Mouse (Mus musculus): ENCODE results near the gene Izumo4. TPM values are rescaled to one million over a fixed set of nuclear protein-coding genes. Genes with fewer than 3 reads are reported as not detected.

The Izumo4 gene
- polyA plus RNA-seq, 1 experiment from 2014 or later: 28.0 TPM

DNA sequence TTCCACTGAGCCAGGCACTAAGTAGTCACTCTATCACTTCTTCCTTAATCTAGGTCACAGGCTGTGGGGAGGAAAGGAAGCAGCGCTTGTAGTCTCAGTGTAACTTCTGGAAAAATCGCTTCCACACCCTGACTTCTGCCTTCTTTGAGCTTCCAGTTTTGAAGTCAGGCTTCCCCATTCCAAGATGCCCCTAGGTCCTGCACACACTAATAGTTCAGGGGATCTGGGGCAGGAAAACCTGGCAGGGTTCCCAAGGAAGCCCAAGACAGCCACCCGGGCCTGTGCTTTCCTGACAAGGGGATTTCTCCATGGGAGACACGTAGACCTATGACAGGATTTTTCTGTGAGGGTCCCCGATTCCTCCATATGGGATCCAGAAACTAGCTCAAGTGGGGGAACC is 39.2 kb downstream of the Izumo4 start:
- H3K27ac ChIP-seq (replicated peaks): peak overlapping the region; percentile 3; the same call in 1 of the 2 replicates
- peak overlapping the region; percentile 96 for H3K4me3 ChIP-seq (replicated peaks)
- H3K4me1 ChIP-seq: peaks cover 36% of the 10 kb centered on the region
- H3K27me3 ChIP-seq: no peaks in the 10 kb centered on the region
- H3K36me3 ChIP-seq: peaks cover 4% of the 10 kb centered on the region; the same call in 1 of the 2 replicates
- H3K9me3 ChIP-seq (replicated peaks): no peaks in the 10 kb centered on the region
- no peak for ATAC-seq (ENCODE audit: insufficient number of reproducible peaks, low FRiP score, low TSS enrichment, low read depth)
- H3K4me2 ChIP-seq (replicated peaks): peak overlapping the region; percentile 67
- H3K9ac ChIP-seq: peak overlapping the region; percentile 99
- WGBS: 17% methylated on average over 5 of the region's 5 CpGs

GRCm38 (mm10) chr10:80741634-80742179 is 39.7 kb downstream of the Izumo4 start:
- ATAC-seq (ENCODE audit: insufficient number of reproducible peaks, low FRiP score, low TSS enrichment, low read depth): peak; percentile 12
- Histone ChIP-seq H3K4me1 (peaks cover 36% of the 10 kb centered on the region), H3K36me3 (peaks cover 4% of the 10 kb centered on the region; the same call in 1 of the 2 replicates), H3K9ac (peak overlapping the region; percentile 99), H3K9me3 (replicated peaks) (no peaks in the 10 kb centered on the region), H3K4me3 (replicated peaks) (peak overlapping the region; percentile 96), H3K4me2 (replicated peaks) (peak overlapping the region; percentile 67), H3K27ac (replicated peaks) (peak overlapping the region; percentile 81), H3K27me3 (no peaks in the 10 kb centered on the region)
- under 1% methylated on average over 46 of the region's 46 CpGs for WGBS

- Histone ChIP-seq H3K9ac (peak within 1 kb of the TSS; percentile 99), H3K27me3 (no peaks in the 10 kb centered on the region), H3K9me3 (replicated peaks) (no peaks in the 10 kb centered on the region), H3K4me3 (replicated peaks) (peak within 1 kb of the TSS; percentile 96), H3K27ac (replicated peaks) (peak within 1 kb of the TSS; percentile 81), H3K36me3 (peaks cover 1% of the 10 kb centered on the region; the same call in 1 of the 2 replicates), H3K4me1 (peaks cover 32% of the 10 kb centered on the region), H3K4me2 (replicated peaks) (peak within 1 kb of the TSS; percentile 67)
- ATAC-seq (ENCODE audit: insufficient number of reproducible peaks, low FRiP score, low TSS enrichment, low read depth): peak; percentile 100
- under 1% methylated on average over 25 of the region's 25 CpGs for WGBS
These were observed 40.4 kb downstream of the Izumo4 start, which contains the start of gene Ap3d1 for GRCm38 (mm10) chr10:80742180-80742978. Ap3d1 (minus strand) TSS chr10:80742264.

DNA sequence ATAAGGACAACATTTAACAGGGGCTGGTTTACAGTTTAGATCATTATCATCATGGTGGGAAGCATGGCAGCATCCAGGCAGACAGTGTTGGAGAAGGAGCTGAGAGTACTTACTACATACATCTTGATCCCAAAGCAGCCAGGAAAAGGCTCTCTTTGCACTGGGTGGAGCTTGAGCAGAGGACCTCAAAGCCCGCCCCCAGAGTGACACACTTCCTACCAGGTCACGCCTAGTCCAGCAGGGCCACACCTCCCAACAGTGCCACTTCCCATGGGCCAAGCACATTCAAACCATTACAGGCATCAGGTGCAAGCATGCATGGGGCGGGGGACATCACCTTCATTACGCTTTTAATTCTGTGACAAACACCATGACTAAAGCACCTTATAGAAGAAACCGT is 42.3 kb downstream of the Izumo4 start:
- Histone ChIP-seq H3K9me3 (replicated peaks) (no peaks in the 10 kb centered on the region), H3K4me3 (replicated peaks) (no peak overlapping the region), H3K27me3 (no peaks in the 10 kb centered on the region), H3K9ac (no peak overlapping the region), H3K27ac (replicated peaks) (no peak overlapping the region), H3K36me3 (no peaks in the 10 kb centered on the region), H3K4me1 (peaks cover 34% of the 10 kb centered on the region), H3K4me2 (replicated peaks) (no peak overlapping the region)
- no peak for ATAC-seq (ENCODE audit: insufficient number of reproducible peaks, low FRiP score, low TSS enrichment, low read depth)
- WGBS: 41% methylated on average over 5 of the region's 5 CpGs

GRCm38 (mm10) chr10:80747410-80747809 is 45.4 kb downstream of the Izumo4 start:
- H3K27me3 ChIP-seq: no peaks in the 10 kb centered on the region
- ATAC-seq (ENCODE audit: insufficient number of reproducible peaks, low FRiP score, low TSS enrichment, low read depth): no peak
- no peak overlapping the region for H3K27ac ChIP-seq (replicated peaks)
- H3K4me1 ChIP-seq: peaks cover 29% of the 10 kb centered on the region
- no peaks in the 10 kb centered on the region for H3K36me3 ChIP-seq
- no peaks in the 10 kb centered on the region for H3K9me3 ChIP-seq (replicated peaks)
- H3K9ac ChIP-seq: no peak overlapping the region
- H3K4me2 ChIP-seq (replicated peaks): no peak overlapping the region
- WGBS: 13% methylated on average over 3 of the region's 3 CpGs
- H3K4me3 ChIP-seq (replicated peaks): no peak overlapping the region

DNA sequence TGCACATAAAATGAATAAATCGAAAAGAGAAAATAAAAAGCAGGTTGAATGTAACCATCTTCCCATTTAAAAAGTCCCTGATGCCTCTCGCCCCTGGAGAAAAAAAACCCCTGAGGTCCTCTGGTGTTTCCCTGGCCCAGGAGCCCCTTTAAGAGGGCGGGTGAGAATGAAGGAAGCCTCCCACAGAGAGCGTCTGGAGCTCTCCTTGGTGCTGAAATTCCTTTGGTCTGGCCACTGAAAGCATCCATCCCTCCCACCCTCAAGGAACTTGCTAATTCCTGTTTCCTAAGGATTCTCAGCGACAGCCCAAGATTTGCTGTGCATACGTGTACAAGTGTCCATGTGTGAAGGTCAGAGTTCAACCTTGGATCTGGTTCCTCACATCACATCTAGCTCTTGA is 46.6 kb downstream of the Izumo4 start:
- H3K27me3 ChIP-seq: no peaks in the 10 kb centered on the region
- H3K4me3 ChIP-seq (replicated peaks): no peak overlapping the region
- no peak for ATAC-seq (ENCODE audit: insufficient number of reproducible peaks, low FRiP score, low TSS enrichment, low read depth)
- peaks cover 28% of the 10 kb centered on the region for H3K4me1 ChIP-seq
- H3K9me3 ChIP-seq (replicated peaks): no peaks in the 10 kb centered on the region
- H3K36me3 ChIP-seq: no peaks in the 10 kb centered on the region
- H3K27ac ChIP-seq (replicated peaks): no peak overlapping the region
- H3K4me2 ChIP-seq (replicated peaks): no peak overlapping the region
- WGBS: 5% methylated on average over 6 of the region's 6 CpGs
- no peak overlapping the region for H3K9ac ChIP-seq

GRCm38 (mm10) chr10:80751188-80751832 is 49.3 kb downstream of the Izumo4 start:
- Histone ChIP-seq H3K9me3 (replicated peaks) (no peaks in the 10 kb centered on the region), H3K27ac (replicated peaks) (peak overlapping the region; percentile 79), H3K27me3 (no peaks in the 10 kb centered on the region), H3K4me1 (peaks cover 34% of the 10 kb centered on the region), H3K4me3 (replicated peaks) (peak overlapping the region; percentile 24), H3K9ac (no peak overlapping the region), H3K4me2 (replicated peaks) (peak overlapping the region; percentile 42), H3K36me3 (no peaks in the 10 kb centered on the region)
- ATAC-seq (ENCODE audit: insufficient number of reproducible peaks, low FRiP score, low TSS enrichment, low read depth): peak; percentile 25; the same call in 1 of the 2 replicates
- 9% methylated on average over 16 of the region's 16 CpGs for WGBS

- Histone ChIP-seq H3K4me2 (replicated peaks) (peak overlapping the region; percentile 42), H3K9ac (no peak overlapping the region), H3K27ac (replicated peaks) (peak overlapping the region; percentile 79)
These were observed 50.2 kb downstream of the Izumo4 start for GRCm38 (mm10) chr10:80752079-80752625.

GRCm38 (mm10) chr10:80754594-80755290 is 52.8 kb downstream of the Izumo4 start, which contains the start of gene Dot1l:
Dot1l (plus strand) TSS chr10:80755206.
- peak; percentile 93 for ATAC-seq (ENCODE audit: insufficient number of reproducible peaks, low FRiP score, low TSS enrichment, low read depth)
- H3K4me2 ChIP-seq (replicated peaks): peak within 1 kb of the TSS; percentile 80
- WGBS: 2% methylated on average over 40 of the region's 57 CpGs
- no peaks in the 10 kb centered on the region for H3K9me3 ChIP-seq (replicated peaks)
- H3K36me3 ChIP-seq: no peaks in the 10 kb centered on the region
- H3K27me3 ChIP-seq: no peaks in the 10 kb centered on the region
- H3K27ac ChIP-seq (replicated peaks): peak within 1 kb of the TSS; percentile 82
- peaks cover 57% of the 10 kb centered on the region for H3K4me1 ChIP-seq
- H3K4me3 ChIP-seq (replicated peaks): peak within 1 kb of the TSS; percentile 85
- peak within 1 kb of the TSS; percentile 86 for H3K9ac ChIP-seq

More at GRCm38 (mm10) chr10:80752079-80752625, 50.2 kb downstream of the Izumo4 start:
- Histone ChIP-seq H3K4me1 (peaks cover 42% of the 10 kb centered on the region), H3K36me3 (no peaks in the 10 kb centered on the region), H3K9me3 (replicated peaks) (no peaks in the 10 kb centered on the region), H3K4me3 (replicated peaks) (peak overlapping the region; percentile 24), H3K27me3 (no peaks in the 10 kb centered on the region)
- WGBS: 4% methylated on average over 6 of the region's 6 CpGs
- peak; percentile 47 for ATAC-seq (ENCODE audit: insufficient number of reproducible peaks, low FRiP score, low TSS enrichment, low read depth)

All from embryonic facial prominence, embryonic 15.5 days (tissue).